Mouse (Mus musculus): ENCODE measurements around the gene Lrrc42. TPM values are rescaled to one million over a fixed set of nuclear protein-coding genes. Genes with fewer than 3 reads are reported as not detected.

The Lrrc42 gene
- polyA plus RNA-seq, 1 experiment from 2014 or later, result 97.1 TPM

- Histone ChIP-seq H3K36me3 (peaks cover 48% of the 10 kb centered on the region), H3K9me3 (replicated peaks) (no peaks in the 10 kb centered on the region), H3K4me1 (peaks cover 33% of the 10 kb centered on the region), H3K27me3 (no peaks in the 10 kb centered on the region), H3K27ac (peak overlapping the region; percentile 56; the same call in 1 of the 2 replicates), H3K4me2 (no peak overlapping the region), H3K9ac (no peak overlapping the region), H3K4me3 (replicated peaks) (no peak overlapping the region)
- WGBS, result 65% methylated on average over 1 of the region's 1 CpGs
- no peak for ATAC-seq (replicated peaks; ENCODE audit: low FRiP score)
Observed at GRCm38 (mm10) chr4:107246040-107246439, 7.3 kb downstream of the Lrrc42 start.

- Histone ChIP-seq H3K4me1 (peaks cover 29% of the 10 kb centered on the region), H3K4me2 (no peak overlapping the region), H3K9me3 (replicated peaks) (no peaks in the 10 kb centered on the region), H3K27ac (peak overlapping the region; percentile 56), H3K36me3 (peaks cover 55% of the 10 kb centered on the region), H3K9ac (no peak overlapping the region), H3K4me3 (replicated peaks) (no peak overlapping the region), H3K27me3 (no peaks in the 10 kb centered on the region)
- ATAC-seq (replicated peaks; ENCODE audit: low FRiP score), result no peak
- whole genome bisulfite sequencing, result 49% methylated on average over 2 of the region's 2 CpGs
Observed at GRCm38 (mm10) chr4:107245368-107245767, 8.0 kb downstream of the Lrrc42 start.

GRCm38 (mm10) chr4:107243365-107244333, 9.7 kb downstream of the Lrrc42 start:
- Histone ChIP-seq H3K9me3 (replicated peaks) (no peaks in the 10 kb centered on the region), H3K36me3 (peaks cover 72% of the 10 kb centered on the region), H3K4me1 (peaks cover 18% of the 10 kb centered on the region), H3K4me3 (replicated peaks) (no peak overlapping the region), H3K4me2 (no peak overlapping the region), H3K27me3 (no peaks in the 10 kb centered on the region), H3K27ac (no peak overlapping the region), H3K9ac (no peak overlapping the region)
- no peak for ATAC-seq (replicated peaks; ENCODE audit: low FRiP score)
- WGBS, result 75% methylated on average over 6 of the region's 6 CpGs

- no peak overlapping the region for H3K4me2 ChIP-seq
- H3K4me1 ChIP-seq, result peaks cover 7% of the 10 kb centered on the region
- peaks cover 92% of the 10 kb centered on the region for H3K36me3 ChIP-seq
- H3K9me3 ChIP-seq (replicated peaks), result no peaks in the 10 kb centered on the region
- no peak overlapping the region for H3K27ac ChIP-seq
- WGBS, result 95% methylated on average over 6 of the region's 6 CpGs
- no peak overlapping the region for H3K9ac ChIP-seq
- no peak for ATAC-seq (replicated peaks; ENCODE audit: low FRiP score)
- H3K27me3 ChIP-seq, result no peaks in the 10 kb centered on the region
- no peak overlapping the region for H3K4me3 ChIP-seq (replicated peaks)
Observed at GRCm38 (mm10) chr4:107240196-107240595, 13.1 kb downstream of the Lrrc42 start.

GRCm38 (mm10) chr4:107238253-107238652, 15.1 kb downstream of the Lrrc42 start:
- Histone ChIP-seq H3K9me3 (replicated peaks) (no peaks in the 10 kb centered on the region), H3K27me3 (no peaks in the 10 kb centered on the region), H3K4me1 (no peaks in the 10 kb centered on the region), H3K4me3 (replicated peaks) (no peak overlapping the region), H3K36me3 (peaks cover 96% of the 10 kb centered on the region), H3K27ac (no peak overlapping the region), H3K9ac (no peak overlapping the region), H3K4me2 (no peak overlapping the region)
- ATAC-seq (replicated peaks; ENCODE audit: low FRiP score), result no peak
- WGBS, result 91% methylated on average over 2 of the region's 2 CpGs

- no peaks in the 10 kb centered on the region for H3K27me3 ChIP-seq
- no peak overlapping the region for H3K27ac ChIP-seq
- H3K36me3 ChIP-seq, result peaks cover 63% of the 10 kb centered on the region
- no peak overlapping the region for H3K9ac ChIP-seq
- no peak overlapping the region for H3K4me2 ChIP-seq
- ATAC-seq (replicated peaks; ENCODE audit: low FRiP score), result no peak
- H3K9me3 ChIP-seq (replicated peaks), result no peaks in the 10 kb centered on the region
- H3K4me3 ChIP-seq (replicated peaks), result no peak overlapping the region
- 56% methylated on average over 3 of the region's 3 CpGs for WGBS
- H3K4me1 ChIP-seq, result no peaks in the 10 kb centered on the region
Observed at GRCm38 (mm10) chr4:107232219-107232618, 21.1 kb downstream of the Lrrc42 start.

- H3K27ac ChIP-seq, result no peak overlapping the region
- H3K9ac ChIP-seq, result no peak overlapping the region
- no peaks in the 10 kb centered on the region for H3K27me3 ChIP-seq
- no peaks in the 10 kb centered on the region for H3K4me1 ChIP-seq
- 83% methylated on average over 2 of the region's 2 CpGs for WGBS
- no peak overlapping the region for H3K4me2 ChIP-seq
- ATAC-seq (replicated peaks; ENCODE audit: low FRiP score), result no peak
- H3K9me3 ChIP-seq (replicated peaks), result no peaks in the 10 kb centered on the region
- H3K4me3 ChIP-seq (replicated peaks), result no peak overlapping the region
- peaks cover 7% of the 10 kb centered on the region for H3K36me3 ChIP-seq
Observed at GRCm38 (mm10) chr4:107226313-107226712, 27.0 kb downstream of the Lrrc42 start.

- Histone ChIP-seq H3K9me3 (replicated peaks) (no peaks in the 10 kb centered on the region), H3K27me3 (no peaks in the 10 kb centered on the region), H3K4me1 (no peaks in the 10 kb centered on the region), H3K4me3 (replicated peaks) (no peak overlapping the region), H3K4me2 (no peak overlapping the region), H3K27ac (no peak overlapping the region), H3K36me3 (no peaks in the 10 kb centered on the region), H3K9ac (no peak overlapping the region)
- WGBS, result 83% methylated on average over 11 of the region's 11 CpGs
- no peak for ATAC-seq (replicated peaks; ENCODE audit: low FRiP score)
Observed at GRCm38 (mm10) chr4:107223225-107224204, 29.8 kb downstream of the Lrrc42 start.

GRCm38 (mm10) chr4:107221524-107221923, 31.8 kb downstream of the Lrrc42 start:
- ATAC-seq (replicated peaks; ENCODE audit: low FRiP score), result no peak
- Histone ChIP-seq H3K9me3 (replicated peaks) (no peaks in the 10 kb centered on the region), H3K4me3 (replicated peaks) (no peak overlapping the region), H3K9ac (no peak overlapping the region), H3K4me2 (no peak overlapping the region), H3K27ac (no peak overlapping the region), H3K4me1 (no peaks in the 10 kb centered on the region), H3K27me3 (no peaks in the 10 kb centered on the region), H3K36me3 (no peaks in the 10 kb centered on the region)
- WGBS, result 91% methylated on average over 5 of the region's 5 CpGs

GRCm38 (mm10) chr4:107217574-107217973, 35.8 kb downstream of the Lrrc42 start:
- 0 out of 2 replicates have a peak, but pooled peaks have one; percentile 62 for ATAC-seq (replicated peaks; ENCODE audit: low FRiP score)
- H3K36me3 ChIP-seq, result no peaks in the 10 kb centered on the region
- H3K9me3 ChIP-seq (replicated peaks), result no peaks in the 10 kb centered on the region
- H3K4me3 ChIP-seq (replicated peaks), result no peak overlapping the region
- H3K4me1 ChIP-seq, result 0 out of 2 replicates have a peak, but pooled peaks cover 5% of the 10 kb centered on the region
- no peak overlapping the region for H3K9ac ChIP-seq
- H3K4me2 ChIP-seq, result no peak overlapping the region
- H3K27ac ChIP-seq, result no peak overlapping the region
- 81% methylated on average over 9 of the region's 9 CpGs for WGBS
- H3K27me3 ChIP-seq, result no peaks in the 10 kb centered on the region

GRCm38 (mm10) chr4:107213279-107214011, 39.9 kb downstream of the Lrrc42 start:
- no peak overlapping the region for H3K4me2 ChIP-seq
- no peak overlapping the region for H3K9ac ChIP-seq
- no peaks in the 10 kb centered on the region for H3K27me3 ChIP-seq
- H3K4me3 ChIP-seq (replicated peaks), result no peak overlapping the region
- H3K36me3 ChIP-seq, result 0 out of 2 replicates have a peak, but pooled peaks cover 4% of the 10 kb centered on the region
- WGBS, result 63% methylated on average over 12 of the region's 12 CpGs
- peaks cover 17% of the 10 kb centered on the region; the same call in 1 of the 2 replicates for H3K4me1 ChIP-seq
- no peak for ATAC-seq (replicated peaks; ENCODE audit: low FRiP score)
- no peak overlapping the region for H3K27ac ChIP-seq
- H3K9me3 ChIP-seq (replicated peaks), result no peaks in the 10 kb centered on the region
